ENCODE assay signal across 17 mouse cellular contexts in genomic region chr3:142434127-142434785, GRCm38 (mm10). TPM values are rescaled to one million over a fixed set of nuclear protein-coding genes. Genes with fewer than 3 reads are reported as not detected.
A peak's percentile ranks its signal among the peaks of the same experiment; 100 is the strongest.
DNase-seq lines count a peak whose midpoint lies in the region; ATAC-seq and TF ChIP-seq lines count a peak whose summit lies in the region.
"Had no signal": no experiment of that assay in that cellular context is flagged by ENCODE, and none has a peak within 500 bp of the region (broad histone marks: within the 10 kb centered on the region; RNA-seq: fewer than 3 reads in every experiment).

No protein-coding gene starts in this region.

- no peak for ATAC-seq in heart, embryonic 11.5 days (replicated peaks; ENCODE audit: insufficient number of reproducible peaks, low FRiP score, low TSS enrichment)
- ATAC-seq in Patski: peak; percentile 77
- 0 out of 2 replicates have a peak, but pooled peaks have one; percentile 16 for ATAC-seq in heart, embryonic 16.5 days (replicated peaks; ENCODE audit: extremely low read depth, insufficient read depth, low FRiP score)
- ATAC-seq: CD4-positive, CD25-positive, alpha-beta regulatory T cell, adult 4 months had no signal

- H3K27me3 ChIP-seq in heart, embryonic 11.5 days (ENCODE audit: control insufficient read depth, insufficient read depth, low read length): no peaks in the 10 kb centered on the region
- H3K27me3 ChIP-seq in Patski: no peaks in the 10 kb centered on the region
- no peaks in the 10 kb centered on the region for H3K27me3 ChIP-seq in heart, embryonic 16.5 days (ENCODE audit: control insufficient read depth, insufficient read depth, low read length)
- H3K27me3 ChIP-seq: stomach, embryonic 15.5 days had no signal

- DNase-seq in heart, adult 8-10 months (ENCODE audit: low spot score): no peak
- peak; percentile 33 for DNase-seq in 3T3-L1 (ENCODE audit: low read depth, low spot score)
- peak; percentile 47 for DNase-seq in Patski (ENCODE audit: low read depth, low spot score)
- DNase-seq in frontal cortex, postnatal 14 days (ENCODE audit: low spot score in 2 of 2): no peak
- DNase-seq in layer of hippocampus, adult 11-12 months (ENCODE audit: low spot score): no peak
- no peak for DNase-seq in layer of hippocampus, adult 18-20 months (ENCODE audit: low spot score in 2 of 2)
- DNase-seq: adrenal gland, postnatal 25 days; layer of hippocampus, postnatal 36 days; lung, postnatal 4 days; thymus, postnatal 4 days had no signal

- POLR2A ChIA-PET in Patski (lab: Charles Lee): interaction anchor here (1.5 kb wide), 1 partner anchor 124 kb away, joined by 5 read pairs; no protein-coding TSS in a partner anchor

- no peak overlapping the region for H3K4me3 ChIP-seq in heart, embryonic 11.5 days (ENCODE audit: low read depth, low read length)
- H3K4me3 ChIP-seq in heart, embryonic 16.5 days (ENCODE audit: low read length): no peak overlapping the region
- H3K4me3 ChIP-seq: erythroblast, embryonic 14.5 days; limb, embryonic 12.5 days; stomach, embryonic 15.5 days had no signal

- H3K9me3 ChIP-seq in heart, embryonic 11.5 days (replicated peaks; ENCODE audit: control insufficient read depth, low read length): no peaks in the 10 kb centered on the region
- no peaks in the 10 kb centered on the region for H3K9me3 ChIP-seq in heart, embryonic 16.5 days (replicated peaks; ENCODE audit: control insufficient read depth, low read length)
- H3K9me3 ChIP-seq: limb, embryonic 12.5 days; stomach, embryonic 15.5 days had no signal

- peaks cover 26% of the 10 kb centered on the region for H3K4me1 ChIP-seq in heart, embryonic 11.5 days (ENCODE audit: control insufficient read depth, insufficient read depth, low read length)
- H3K4me1 ChIP-seq in heart, embryonic 16.5 days (ENCODE audit: control insufficient read depth, insufficient read depth, low read length): peaks cover 34% of the 10 kb centered on the region
- H3K4me1 ChIP-seq: stomach, embryonic 15.5 days had no signal

- CTCF ChIA-PET in Patski (lab: Charles Lee): interaction anchor here (0.9 to 15.4 kb wide), 5 partner anchors 9 to 40 kb away, joined by 3 to 155 read pairs (median 4); no protein-coding TSS in a partner anchor

- peak overlapping the region; percentile 41 for H3K27ac ChIP-seq in heart, embryonic 11.5 days (ENCODE audit: low read depth, low read length)
- H3K27ac ChIP-seq in heart, embryonic 16.5 days (ENCODE audit: low read length): peak overlapping the region; percentile 43
- H3K27ac ChIP-seq: kidney, postnatal 0 days; limb, embryonic 12.5 days; stomach, embryonic 15.5 days had no signal

- no peaks in the 10 kb centered on the region for H3K36me3 ChIP-seq in heart, embryonic 11.5 days (ENCODE audit: control insufficient read depth, insufficient read depth, low read length)
- H3K36me3 ChIP-seq in heart, embryonic 16.5 days (ENCODE audit: control insufficient read depth, insufficient read depth): no peaks in the 10 kb centered on the region
- H3K36me3 ChIP-seq: limb, embryonic 12.5 days; stomach, embryonic 15.5 days had no signal

- H3K9ac ChIP-seq in heart, embryonic 11.5 days (ENCODE audit: low read depth, low read length): no peak overlapping the region
- H3K9ac ChIP-seq in heart, embryonic 16.5 days (ENCODE audit: low read length): 0 out of 2 replicates have a peak overlapping the region, but pooled peaks have one; percentile 9
- H3K9ac ChIP-seq: limb, embryonic 12.5 days; stomach, embryonic 15.5 days had no signal

- H3K4me2 ChIP-seq in heart, embryonic 11.5 days: no peak overlapping the region
- H3K4me2 ChIP-seq in heart, embryonic 16.5 days (ENCODE audit: low read depth, low read length): no peak overlapping the region
- H3K4me2 ChIP-seq: limb, embryonic 12.5 days; stomach, embryonic 15.5 days had no signal

- in situ Hi-C loops in Patski (cut with MboI; ENCODE audit: low pct_unique_long_range_greater_than_20kb): no loop called here

- TF ChIP-seq CTCF in Patski (IDR thresholded peaks at IDR 0.05): no peak

- 56% methylated on average over 7 of the region's 7 CpGs for WGBS in heart, embryonic 11.5 days (ENCODE audit: insufficient replicate concordance)
- 52% methylated on average over 7 of the region's 7 CpGs for WGBS in heart, embryonic 16.5 days

RNA-seq across cellular contexts. Expression of gene Pdlim5, which starts 38.8 kb away (rescaled TPM):
- polyA plus RNA-seq in heart, embryonic 11.5 days (2014; fragmentation: Nextera tagmentation; extraction: Ambion mirVana): 240 and 257 TPM in 2 replicates
- total RNA-seq in heart, adult 8-10 months (2022): 100 to 1,000 TPM; 698 to 745 (median 734) TPM
- polyA plus RNA-seq in Patski (2021): 145 TPM
- polyA plus RNA-seq in heart, embryonic 16.5 days (2015; fragmentation: Nextera tagmentation; extraction: Ambion mirVana): 235 and 246 TPM in 2 replicates
- total RNA-seq in layer of hippocampus, adult 18-20 months (2021): 10 to 100 TPM; 24.8 to 26.8 TPM

RNA-seq across cellular contexts. Expression of gene Gbp5, which starts 59.5 kb away (rescaled TPM):
- not detected in 2 replicates for polyA plus RNA-seq in heart, embryonic 11.5 days (2014; fragmentation: Nextera tagmentation; extraction: Ambion mirVana)
- 1 to 10 TPM; 6.6 to 8.4 (median 7.6) TPM for total RNA-seq in heart, adult 8-10 months (2022)
- 0.13 TPM for polyA plus RNA-seq in Patski (2021)
- 0.19 and 0.21 TPM in 2 replicates for polyA plus RNA-seq in heart, embryonic 16.5 days (2015; fragmentation: Nextera tagmentation; extraction: Ambion mirVana)
- total RNA-seq in layer of hippocampus, adult 18-20 months (2021): 1 to 10 TPM; 1.4 TPM
- polyA plus RNA-seq: erythroblast, embryonic 14.5 days; limb, embryonic 12.5 days had no signal

Comparison
In these comparisons a context has a peak if more than half of its experiments do, and no peak if none do; other contexts are left out.
1. DNase-seq: peak in 3T3-L1 (single experiment) and Patski (single experiment); none in heart, adult 8-10 months (single experiment), frontal cortex, postnatal 14 days (0 of 2), layer of hippocampus, adult 11-12 months (single experiment) and layer of hippocampus, adult 18-20 months (0 of 2).